In genomic region chr6:30572456-30573311, GRCm38 (mm10) we compare ENCODE assay signal across 9 mouse cellular contexts. TPM values are rescaled to one million over a fixed set of nuclear protein-coding genes. Genes with fewer than 3 reads are reported as not detected.
DNase-seq lines count a peak whose midpoint lies in the region; ATAC-seq lines count a peak whose summit lies in the region.
"Had no signal": no experiment of that assay in that cellular context is flagged by ENCODE, and none has a peak within 500 bp of the region (broad histone marks: within the 10 kb centered on the region; RNA-seq: fewer than 3 reads in every experiment).

No protein-coding gene starts in this region.

- no peak overlapping the region for H3K4me3 ChIP-seq in forebrain, embryonic 14.5 days (ENCODE audit: low read depth, low read length)
- no peak overlapping the region for H3K4me3 ChIP-seq in hindbrain, embryonic 11.5 days (ENCODE audit: low read depth, low read length)
- no peak overlapping the region for H3K4me3 ChIP-seq in limb, embryonic 10.5 days
- no peak overlapping the region for H3K4me3 ChIP-seq in neural tube, embryonic 11.5 days (ENCODE audit: low read depth, low read length)

- H3K36me3 ChIP-seq in forebrain, embryonic 14.5 days (ENCODE audit: control insufficient read depth, insufficient read depth, low read length), result no peaks in the 10 kb centered on the region
- H3K36me3 ChIP-seq in hindbrain, embryonic 11.5 days (ENCODE audit: control insufficient read depth, insufficient read depth, low read length), result no peaks in the 10 kb centered on the region
- no peaks in the 10 kb centered on the region for H3K36me3 ChIP-seq in limb, embryonic 10.5 days
- H3K36me3 ChIP-seq in neural tube, embryonic 11.5 days (ENCODE audit: control insufficient read depth, insufficient read depth, low read length), result no peaks in the 10 kb centered on the region

- WGBS in forebrain, embryonic 14.5 days, result 21% methylated on average over 20 of the region's 20 CpGs
- WGBS in hindbrain, embryonic 11.5 days, result 42% methylated on average over 20 of the region's 20 CpGs
- 78% methylated on average over 20 of the region's 20 CpGs for WGBS in limb, embryonic 10.5 days
- WGBS in neural tube, embryonic 11.5 days, result 45% methylated on average over 20 of the region's 20 CpGs

- DNase-seq in embryo, embryonic 11 days, result peak; percentile 83
- DNase-seq in forebrain, embryonic 14.5 days (ENCODE audit: low spot score), result peak; percentile 95
- DNase-seq in hindbrain, embryonic 11.5 days (ENCODE audit: low spot score), result peak; percentile 79
- no peak for DNase-seq in limb, embryonic 10.5 days (ENCODE audit: low spot score)
- DNase-seq in neural tube, embryonic 11.5 days (ENCODE audit: low spot score), result peak; percentile 84
- no peak for DNase-seq in thymus, postnatal 0 days (ENCODE audit: low spot score)
- DNase-seq in ovary, postnatal 14 days (ENCODE audit: low spot score), result no peak

- H3K4me1 ChIP-seq in forebrain, embryonic 14.5 days (ENCODE audit: control insufficient read depth, insufficient read depth, low read length), result peaks cover 15% of the 10 kb centered on the region
- no peaks in the 10 kb centered on the region for H3K4me1 ChIP-seq in hindbrain, embryonic 11.5 days (replicated peaks; ENCODE audit: control insufficient read depth, insufficient read depth, low read length)
- H3K4me1 ChIP-seq in limb, embryonic 10.5 days, result peaks cover 41% of the 10 kb centered on the region
- peaks cover 6% of the 10 kb centered on the region for H3K4me1 ChIP-seq in neural tube, embryonic 11.5 days (ENCODE audit: control insufficient read depth, insufficient read depth, low read length)

- H3K9me3 ChIP-seq in forebrain, embryonic 14.5 days (replicated peaks; ENCODE audit: control insufficient read depth, low read length), result no peaks in the 10 kb centered on the region
- no peaks in the 10 kb centered on the region for H3K9me3 ChIP-seq in hindbrain, embryonic 11.5 days (ENCODE audit: control insufficient read depth, low read length)
- no peaks in the 10 kb centered on the region for H3K9me3 ChIP-seq in limb, embryonic 10.5 days (replicated peaks)
- H3K9me3 ChIP-seq in neural tube, embryonic 11.5 days (ENCODE audit: control insufficient read depth, low read length), result no peaks in the 10 kb centered on the region

- no peak overlapping the region for H3K4me2 ChIP-seq in forebrain, embryonic 14.5 days (ENCODE audit: low read length)
- no peak overlapping the region for H3K4me2 ChIP-seq in hindbrain, embryonic 11.5 days (replicated peaks; ENCODE audit: low read depth, low read length)
- H3K4me2 ChIP-seq in neural tube, embryonic 11.5 days (ENCODE audit: low read depth), result no peak overlapping the region; the same call in 1 of the 2 replicates

- H3K9ac ChIP-seq in forebrain, embryonic 14.5 days (ENCODE audit: low read length), result no peak overlapping the region
- H3K9ac ChIP-seq in hindbrain, embryonic 11.5 days (ENCODE audit: low read depth, low read length), result no peak overlapping the region
- 0 out of 2 replicates have a peak overlapping the region, but pooled peaks have one; percentile 16 for H3K9ac ChIP-seq in neural tube, embryonic 11.5 days (ENCODE audit: low read length)
- H3K9ac ChIP-seq: liver, embryonic 14.5 days had no signal

- no peaks in the 10 kb centered on the region for H3K27me3 ChIP-seq in forebrain, embryonic 14.5 days (replicated peaks; ENCODE audit: control insufficient read depth, insufficient read depth, low read length)
- no peaks in the 10 kb centered on the region for H3K27me3 ChIP-seq in hindbrain, embryonic 11.5 days (ENCODE audit: control insufficient read depth, insufficient read depth, low read length)
- no peaks in the 10 kb centered on the region for H3K27me3 ChIP-seq in limb, embryonic 10.5 days (ENCODE audit: low read depth, poor library complexity, severe bottlenecking)
- H3K27me3 ChIP-seq in neural tube, embryonic 11.5 days (ENCODE audit: control insufficient read depth, insufficient read depth, low read length), result no peaks in the 10 kb centered on the region

- ATAC-seq in forebrain, embryonic 14.5 days, result peak; percentile 95
- peak; percentile 91 for ATAC-seq in hindbrain, embryonic 11.5 days (ENCODE audit: low FRiP score)
- peak; percentile 83 for ATAC-seq in neural tube, embryonic 11.5 days (ENCODE audit: insufficient read depth, low FRiP score, low TSS enrichment)
- ATAC-seq in CD4-positive, CD25-positive, alpha-beta regulatory T cell, adult 4 months, result no peak

- peak overlapping the region; percentile 78 for H3K27ac ChIP-seq in forebrain, embryonic 14.5 days (ENCODE audit: low read depth, low read length)
- peak overlapping the region; percentile 31; the same call in 1 of the 2 replicates for H3K27ac ChIP-seq in hindbrain, embryonic 11.5 days (ENCODE audit: low read depth, low read length)
- H3K27ac ChIP-seq in limb, embryonic 10.5 days, result peak overlapping the region; percentile 79
- peak overlapping the region; percentile 61; the same call in 1 of the 2 replicates for H3K27ac ChIP-seq in neural tube, embryonic 11.5 days (ENCODE audit: low read depth, low read length)
- H3K27ac ChIP-seq: liver, embryonic 14.5 days had no signal

RNA-seq across cellular contexts. Expression of gene Cpa4, which starts 4.5 kb away (rescaled TPM):
- 2.3 and 2.8 TPM in 2 replicates for polyA plus RNA-seq in forebrain, embryonic 14.5 days (2014; fragmentation: Nextera tagmentation; extraction: Ambion mirVana)
- polyA plus RNA-seq in hindbrain, embryonic 11.5 days (2014; fragmentation: Nextera tagmentation; extraction: Ambion mirVana), result 3.5 and 3.9 TPM in 2 replicates
- 1.1 and 1.4 TPM in 2 replicates for polyA plus RNA-seq in limb, embryonic 10.5 days (2016; fragmentation: Nextera tagmentation; extraction: Ambion mirVana)
- 2.1 and 3.6 TPM in 2 replicates for polyA plus RNA-seq in neural tube, embryonic 11.5 days (2014; fragmentation: Nextera tagmentation; extraction: Ambion mirVana)
- not detected for polyA plus RNA-seq in CD4-positive, CD25-positive, alpha-beta regulatory T cell, adult 4 months (2017; shearing (Covaris generic))
- polyA plus RNA-seq in thymus, postnatal 0 days (2015; fragmentation: Nextera tagmentation; extraction: Ambion mirVana), result 0.09 TPM in 1 of 2 replicates, not detected in the other

RNA-seq across cellular contexts. Expression of gene Cpa2, which starts 31.3 kb away (rescaled TPM):
- 4.5 and 5.4 TPM in 2 replicates for polyA plus RNA-seq in forebrain, embryonic 14.5 days (2014; fragmentation: Nextera tagmentation; extraction: Ambion mirVana)
- polyA plus RNA-seq in hindbrain, embryonic 11.5 days (2014; fragmentation: Nextera tagmentation; extraction: Ambion mirVana), result 6.8 and 9.4 TPM in 2 replicates
- 109 and 110 TPM in 2 replicates for polyA plus RNA-seq in limb, embryonic 10.5 days (2016; fragmentation: Nextera tagmentation; extraction: Ambion mirVana)
- polyA plus RNA-seq in neural tube, embryonic 11.5 days (2014; fragmentation: Nextera tagmentation; extraction: Ambion mirVana), result 11.3 and 13.1 TPM in 2 replicates
- 1 to 10 TPM; 1.0 to 1.2 TPM for polyA plus RNA-seq in CD4-positive, CD25-positive, alpha-beta regulatory T cell, adult 4 months (2017; shearing (Covaris generic))
- polyA plus RNA-seq in thymus, postnatal 0 days (2015; fragmentation: Nextera tagmentation; extraction: Ambion mirVana), result 2.5 and 2.6 TPM in 2 replicates

RNA-seq across cellular contexts. Expression of gene Cpa5, which starts 38.1 kb away (rescaled TPM):
- 0.10 TPM in 2 replicates for polyA plus RNA-seq in forebrain, embryonic 14.5 days (2014; fragmentation: Nextera tagmentation; extraction: Ambion mirVana)
- 0.15 TPM in 1 of 2 replicates, not detected in the other for polyA plus RNA-seq in hindbrain, embryonic 11.5 days (2014; fragmentation: Nextera tagmentation; extraction: Ambion mirVana)
- 0.23 and 0.35 TPM in 2 replicates for polyA plus RNA-seq in limb, embryonic 10.5 days (2016; fragmentation: Nextera tagmentation; extraction: Ambion mirVana)
- 0.50 TPM in 1 of 2 replicates, not detected in the other for polyA plus RNA-seq in neural tube, embryonic 11.5 days (2014; fragmentation: Nextera tagmentation; extraction: Ambion mirVana)
- not detected for polyA plus RNA-seq in CD4-positive, CD25-positive, alpha-beta regulatory T cell, adult 4 months (2017; shearing (Covaris generic))
- not detected in 2 replicates for polyA plus RNA-seq in thymus, postnatal 0 days (2015; fragmentation: Nextera tagmentation; extraction: Ambion mirVana)

Comparison
In these comparisons a context has a peak if more than half of its experiments do, and no peak if none do; other contexts are left out.
1. DNase-seq: peak in embryo, embryonic 11 days (single experiment), forebrain, embryonic 14.5 days (single experiment), hindbrain, embryonic 11.5 days (single experiment) and neural tube, embryonic 11.5 days (single experiment); none in limb, embryonic 10.5 days (single experiment), thymus, postnatal 0 days (single experiment) and ovary, postnatal 14 days (single experiment).
2. Peak in every context shown above with its lines, with median percentiles within 50 percentile points of each other: H3K27ac ChIP-seq.